Mouse (Mus musculus) kidney, adult 2 months (tissue): Measurements from ENCODE around the gene Gtf2h5.

Experiments
- CTCF ChIP-seq: fragments of 200-500 bp; conservative IDR thresholded peaks from 2 replicates; pipeline ENCODE4 v1.5.1; 2011; ENCODE audit warnings: low read depth, mild to moderate bottlenecking, control low read depth, low read length, moderate library complexity, mixed read lengths; ENCODE audit not compliant: insufficient read depth, insufficient read length
- POLR2A ChIP-seq: fragments of 200-500 bp; IDR thresholded peaks from one replicate; pipeline ENCODE4 v1.6.1; 2011; ENCODE audit warnings: low read depth, low read length, control low read depth

GRCm38 (mm10) chr17:6069866-6070265, 9.7 kb upstream of the Gtf2h5 start:
- TF ChIP-seq CTCF: no peak
- no peak for TF ChIP-seq POLR2A
